Mouse (Mus musculus): ENCODE measurements around the gene Vil1.
A peak's percentile ranks its signal among the peaks of the same experiment; 100 is the strongest.
"Not testable (repeated sequence)": the region's sequence is repeated elsewhere in the genome, so short reads cannot be mapped to it uniquely, and the experiment has no call there.

Vil1 gene

GRCm38 (mm10) chr1:74387386-74387988 is 21.7 kb upstream of the Vil1 start:
- no peak for DNase-seq (ENCODE audit: low spot score)

GRCm38 (mm10) chr1:74388398-74388920 is 20.7 kb upstream of the Vil1 start:
- no peak for DNase-seq (ENCODE audit: low spot score)

- DNase-seq (ENCODE audit: low spot score) = no peak
Measured at GRCm38 (mm10) chr1:74389831-74390286, 19.3 kb upstream of the Vil1 start.

GRCm38 (mm10) chr1:74390287-74390906 is 18.8 kb upstream of the Vil1 start:
- peak; percentile 62 for DNase-seq (ENCODE audit: low spot score)

GRCm38 (mm10) chr1:74390924-74391748 is 18.0 kb upstream of the Vil1 start, which contains the start of gene Ctdsp1:
TSS of gene Ctdsp1 (plus strand) at chr1:74391509.
- DNase-seq (ENCODE audit: low spot score) = peak; percentile 94

- DNase-seq (ENCODE audit: low spot score) = peak; percentile 72
Measured at GRCm38 (mm10) chr1:74391844-74392441, 17.2 kb upstream of the Vil1 start.

GRCm38 (mm10) chr1:74392446-74392994 is 16.7 kb upstream of the Vil1 start:
- DNase-seq (ENCODE audit: low spot score) = no peak

GRCm38 (mm10) chr1:74393010-74393409 is 16.2 kb upstream of the Vil1 start:
- no peak for DNase-seq (ENCODE audit: low spot score)

GRCm38 (mm10) chr1:74393697-74394096 is 15.5 kb upstream of the Vil1 start:
- DNase-seq (ENCODE audit: low spot score) = no peak

- DNase-seq (ENCODE audit: low spot score) = no peak
Measured at GRCm38 (mm10) chr1:74394311-74394710, 14.9 kb upstream of the Vil1 start.

- no peak for DNase-seq (ENCODE audit: low spot score)
Measured at GRCm38 (mm10) chr1:74394858-74395257, 14.3 kb upstream of the Vil1 start.

GRCm38 (mm10) chr1:74395290-74395689 is 13.9 kb upstream of the Vil1 start:
- DNase-seq (ENCODE audit: low spot score) = no peak

- DNase-seq (ENCODE audit: low spot score) = not testable (repeated sequence)
Measured at GRCm38 (mm10) chr1:74396456-74397222, 12.5 kb upstream of the Vil1 start.

- peak; percentile 99 for DNase-seq (ENCODE audit: low spot score)
Measured at GRCm38 (mm10) chr1:74397268-74397918, 11.8 kb upstream of the Vil1 start.

GRCm38 (mm10) chr1:74397919-74398451 is 11.2 kb upstream of the Vil1 start:
- peak; percentile 65 for DNase-seq (ENCODE audit: low spot score)

- DNase-seq (ENCODE audit: low spot score) = no peak
Measured at GRCm38 (mm10) chr1:74400531-74400930, 8.6 kb upstream of the Vil1 start.

- DNase-seq (ENCODE audit: low spot score) = no peak
Measured at GRCm38 (mm10) chr1:74401015-74401702, 8.0 kb upstream of the Vil1 start.

GRCm38 (mm10) chr1:74404206-74404605 is 5.0 kb upstream of the Vil1 start:
- DNase-seq (ENCODE audit: low spot score) = no peak

GRCm38 (mm10) chr1:74411753-74412325 is 2.7 kb downstream of the Vil1 start:
- DNase-seq (ENCODE audit: low spot score) = no peak
